Mouse (Mus musculus) heart, adult 2 months (tissue): ENCODE measurements around the gene Map3k10.

ENCODE experiments used
- CTCF ChIP-seq: fragments of 200-600 bp; IDR thresholded peaks from 2 replicates; pipeline ENCODE4 v1.8.1; 2022; ENCODE audit warnings: antibody characterized with exemption, mild to moderate bottlenecking, moderate library complexity
- EP300 ChIP-seq: fragments of 200-500 bp; IDR thresholded peaks from 2 replicates; pipeline ENCODE4 v1.6.1; 2011; ENCODE audit warnings: low read depth, low read length, control low read depth; ENCODE audit not compliant: insufficient read depth

DNA sequence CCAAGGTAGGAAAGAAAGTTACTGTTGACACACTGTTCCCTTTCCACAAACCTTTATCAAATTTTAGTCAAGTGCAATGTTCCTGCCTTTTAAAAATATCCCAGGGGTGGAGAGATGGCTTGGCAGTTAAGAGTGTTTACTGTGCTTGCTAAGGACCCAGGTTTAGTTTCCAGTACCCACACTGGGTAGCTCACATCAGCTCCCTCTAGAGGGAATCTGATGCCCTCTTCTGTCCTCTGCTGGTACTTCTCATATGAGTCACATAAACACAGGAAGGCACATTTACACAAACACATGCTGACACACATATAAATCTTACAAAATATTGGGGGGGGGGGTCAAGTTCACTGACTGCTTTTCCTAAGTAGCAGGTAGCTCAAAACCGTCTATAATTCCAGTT, 29.9 kb downstream of the Map3k10 start:
- TF ChIP-seq CTCF (0 out of 2 replicates have a peak, but pooled peaks have one; percentile 9), EP300 (no peak)
